Mouse (Mus musculus): ENCODE results near the gene Ppt2.

Gene Ppt2

GRCm38 (mm10) chr17:34627943-34628643 lies at the start of gene Ppt2:
Gene Ppt2, minus strand, starts transcription at chr17:34628510.
- peak; percentile 45 for DNase-seq (ENCODE audit: low read depth, low spot score)

GRCm38 (mm10) chr17:34676671-34677070 lies 48.4 kb upstream of the Ppt2 start:
- no peak for DNase-seq (ENCODE audit: low read depth, low spot score)

- DNase-seq (ENCODE audit: low read depth, low spot score): no peak
Measured at GRCm38 (mm10) chr17:34676093-34676460, 47.8 kb upstream of the Ppt2 start.

- peak; percentile 56 for DNase-seq (ENCODE audit: low read depth, low spot score)
Measured at GRCm38 (mm10) chr17:34675205-34676092, 47.1 kb upstream of the Ppt2 start.

GRCm38 (mm10) chr17:34674524-34675204 lies 46.4 kb upstream of the Ppt2 start:
- DNase-seq (ENCODE audit: low read depth, low spot score): no peak

GRCm38 (mm10) chr17:34673139-34673538 lies 44.8 kb upstream of the Ppt2 start:
- DNase-seq (ENCODE audit: low read depth, low spot score): no peak

- no peak for DNase-seq (ENCODE audit: low read depth, low spot score)
Measured at GRCm38 (mm10) chr17:34672246-34672792, 44.0 kb upstream of the Ppt2 start.

GRCm38 (mm10) chr17:34671151-34672066 lies 43.1 kb upstream of the Ppt2 start:
- no peak for DNase-seq (ENCODE audit: low read depth, low spot score)

- no peak for DNase-seq (ENCODE audit: low read depth, low spot score)
Measured at GRCm38 (mm10) chr17:34670235-34670634, 41.9 kb upstream of the Ppt2 start, which contains the start of gene Tnxb. Gene Tnxb, plus strand, starts transcription at chr17:34670535.

GRCm38 (mm10) chr17:34664472-34664871 lies 36.2 kb upstream of the Ppt2 start:
- DNase-seq (ENCODE audit: low read depth, low spot score): no peak

GRCm38 (mm10) chr17:34663558-34663957 lies 35.2 kb upstream of the Ppt2 start:
- DNase-seq (ENCODE audit: low read depth, low spot score): no peak

GRCm38 (mm10) chr17:34662978-34663377 lies 34.7 kb upstream of the Ppt2 start:
- DNase-seq (ENCODE audit: low read depth, low spot score): no peak

- DNase-seq (ENCODE audit: low read depth, low spot score): no peak
Measured at GRCm38 (mm10) chr17:34662468-34662867, 34.2 kb upstream of the Ppt2 start.

- peak; percentile 79 for DNase-seq (ENCODE audit: low read depth, low spot score)
Measured at GRCm38 (mm10) chr17:34661121-34661591, 32.8 kb upstream of the Ppt2 start.

GRCm38 (mm10) chr17:34660259-34660820 lies 32.0 kb upstream of the Ppt2 start:
- no peak for DNase-seq (ENCODE audit: low read depth, low spot score)

- no peak for DNase-seq (ENCODE audit: low read depth, low spot score)
Measured at GRCm38 (mm10) chr17:34659897-34660214, 31.5 kb upstream of the Ppt2 start.

GRCm38 (mm10) chr17:34659181-34659896 lies 31.0 kb upstream of the Ppt2 start:
- no peak for DNase-seq (ENCODE audit: low read depth, low spot score)

GRCm38 (mm10) chr17:34658591-34658990 lies 30.3 kb upstream of the Ppt2 start:
- no peak for DNase-seq (ENCODE audit: low read depth, low spot score)

GRCm38 (mm10) chr17:34658145-34658544 lies 29.8 kb upstream of the Ppt2 start:
- DNase-seq (ENCODE audit: low read depth, low spot score): no peak

- no peak for DNase-seq (ENCODE audit: low read depth, low spot score)
Measured at GRCm38 (mm10) chr17:34657271-34657670, 29.0 kb upstream of the Ppt2 start.

Data from 3T3-L1 (cell line).